Mouse (Mus musculus) bone marrow, adult 2 months (tissue): Measurements from ENCODE around the gene Zfp874a.

Source experiments
- CTCF ChIP-seq: fragments of 200-500 bp; IDR thresholded peaks from 2 replicates; pipeline ENCODE4 v1.5.1; 2011; ENCODE audit warnings: low read length, control low read depth; ENCODE audit not compliant: control insufficient read depth, insufficient read depth
- POLR2A ChIP-seq: fragments of 200-500 bp; IDR thresholded peaks from 2 replicates; pipeline ENCODE4 v1.6.1; 2011; ENCODE audit warnings: low read depth, mild to moderate bottlenecking, control low read depth, low read length, borderline replicate concordance; ENCODE audit not compliant: control insufficient read depth

- no peak for TF ChIP-seq POLR2A
- no peak for TF ChIP-seq CTCF
Measured at GRCm38 (mm10) chr13:67416811-67417210, 34.6 kb downstream of the Zfp874a start.
